Mouse (Mus musculus): ENCODE measurements at regions not wholly inside any gene's neighbourhood (a gene's known extent, or its start where the extent isn't known, plus 50 kb on each side); places are given as distances from the start of the nearest gene placed in this dataset.
A peak's percentile ranks its signal among the peaks of the same experiment; 100 is the strongest.

DNA sequence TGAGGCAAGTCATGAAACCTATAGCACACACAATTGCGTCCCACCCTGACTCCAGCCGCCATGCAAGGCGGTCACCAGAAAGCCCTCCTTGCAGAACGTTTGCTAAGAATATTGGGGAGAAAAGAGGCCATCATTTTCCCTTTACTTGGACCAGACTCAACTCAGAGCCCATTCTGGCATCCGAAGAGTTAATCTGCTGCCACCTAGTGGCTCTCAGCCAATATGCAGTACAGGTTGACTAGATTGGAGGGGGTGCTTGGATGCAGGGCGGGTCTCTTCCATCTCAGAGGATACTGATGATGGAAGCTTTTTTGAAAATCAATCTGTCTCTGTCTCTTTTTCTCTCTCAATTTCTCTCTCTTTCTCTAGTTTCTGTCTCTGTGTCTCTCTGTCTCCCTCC is 139.6 kb downstream of the Tm2d1 start:
- peak; percentile 58 for ATAC-seq (ENCODE audit: insufficient read depth, low read depth)
- H3K4me3 ChIP-seq (ENCODE audit: low read depth, low read length): no peak overlapping the region
- H3K4me1 ChIP-seq (ENCODE audit: control insufficient read depth, insufficient read depth): no peaks in the 10 kb centered on the region; the same call in 1 of the 2 replicates

DNA sequence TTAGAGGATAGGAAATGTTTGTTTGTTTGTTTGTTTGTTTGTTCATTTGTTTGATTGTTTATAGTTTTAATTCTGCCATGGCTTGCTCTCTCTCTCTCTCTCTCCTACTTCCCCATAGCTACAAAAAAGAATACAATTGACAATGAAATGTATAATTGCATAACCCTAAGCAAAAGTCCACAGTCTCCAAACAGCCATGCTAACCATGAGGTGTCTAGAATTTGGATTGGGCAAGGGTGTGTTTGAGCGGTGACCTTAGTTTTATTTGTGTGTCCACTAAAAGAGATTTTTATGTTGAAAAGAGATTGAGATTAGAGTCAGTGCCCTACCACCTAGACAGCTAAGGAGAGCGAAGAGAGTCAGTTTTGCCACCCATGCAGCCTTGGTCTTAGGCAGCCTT is 141.2 kb downstream of the Tm2d1 start:
- Histone ChIP-seq H3K4me3 (ENCODE audit: low read depth, low read length) (no peak overlapping the region), H3K27me3 (ENCODE audit: control insufficient read depth, insufficient read depth, low read length) (no peaks in the 10 kb centered on the region), H3K9me3 (replicated peaks; ENCODE audit: control insufficient read depth, low read length) (0 out of 2 replicates have a peak, but pooled peaks cover 3% of the 10 kb centered on the region), H3K4me2 (ENCODE audit: low read depth, low read length) (no peak overlapping the region), H3K27ac (ENCODE audit: low read depth) (no peak overlapping the region), H3K36me3 (replicated peaks; ENCODE audit: control insufficient read depth, insufficient read depth, low read length) (no peaks in the 10 kb centered on the region), H3K9ac (replicated peaks; ENCODE audit: low read depth, low read length) (no peak overlapping the region), H3K4me1 (ENCODE audit: control insufficient read depth, insufficient read depth) (peaks cover 3% of the 10 kb centered on the region; the same call in 1 of the 2 replicates)
- 99% methylated on average over 2 of the region's 2 CpGs for WGBS
- no peak for TF ChIP-seq EP300 (IDR thresholded peaks at IDR 0.05; ENCODE audit: low read depth)
- TF ChIP-seq CTCF (IDR thresholded peaks at IDR 0.05; ENCODE audit: low read depth): no peak
- ATAC-seq (ENCODE audit: insufficient read depth, low read depth): no peak
- DNase-seq (ENCODE audit: low spot score): no peak

More for the DNA sequence above, 139.6 kb downstream of the Tm2d1 start:
- no peak overlapping the region for H3K27ac ChIP-seq (ENCODE audit: low read depth)
- H3K9ac ChIP-seq (replicated peaks; ENCODE audit: low read depth, low read length): no peak overlapping the region
- peak overlapping the region; percentile 47 for H3K4me2 ChIP-seq (ENCODE audit: low read depth, low read length)
- H3K36me3 ChIP-seq (replicated peaks; ENCODE audit: control insufficient read depth, insufficient read depth, low read length): no peaks in the 10 kb centered on the region
- peak; percentile 50 for DNase-seq (ENCODE audit: low spot score)
- WGBS: 6% methylated on average over 6 of the region's 6 CpGs
- H3K27me3 ChIP-seq (ENCODE audit: control insufficient read depth, insufficient read depth, low read length): no peaks in the 10 kb centered on the region
- H3K9me3 ChIP-seq (replicated peaks; ENCODE audit: control insufficient read depth, low read length): 0 out of 2 replicates have a peak, but pooled peaks cover 3% of the 10 kb centered on the region
- peak; percentile 73 for TF ChIP-seq CTCF (IDR thresholded peaks at IDR 0.05; ENCODE audit: low read depth)
- no peak for TF ChIP-seq EP300 (IDR thresholded peaks at IDR 0.05; ENCODE audit: low read depth)

DNA sequence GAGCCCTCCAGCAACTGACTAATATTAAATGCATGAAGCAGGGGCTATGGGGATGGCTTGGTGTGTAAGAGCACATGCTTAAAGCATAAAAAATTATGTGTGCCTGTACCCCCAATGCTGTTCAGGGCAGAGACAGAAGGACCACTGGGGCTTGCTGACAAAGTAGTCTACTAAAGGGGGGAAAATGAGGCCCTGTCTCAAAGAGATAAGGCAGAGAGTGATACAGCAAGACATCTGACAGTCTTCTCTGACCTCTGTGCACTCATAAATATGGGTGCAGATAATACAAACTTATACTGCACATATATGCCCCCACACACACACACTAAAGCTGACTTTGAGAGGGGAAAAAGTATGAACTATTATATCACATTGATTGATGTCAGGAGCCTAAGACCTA is 142.8 kb downstream of the Tm2d1 start:
- Histone ChIP-seq H3K9me3 (replicated peaks; ENCODE audit: control insufficient read depth, low read length) (no peaks in the 10 kb centered on the region), H3K27ac (ENCODE audit: low read depth) (no peak overlapping the region), H3K27me3 (ENCODE audit: control insufficient read depth, insufficient read depth, low read length) (no peaks in the 10 kb centered on the region), H3K4me3 (ENCODE audit: low read depth, low read length) (no peak overlapping the region), H3K36me3 (replicated peaks; ENCODE audit: control insufficient read depth, insufficient read depth, low read length) (no peaks in the 10 kb centered on the region), H3K9ac (replicated peaks; ENCODE audit: low read depth, low read length) (no peak overlapping the region), H3K4me1 (ENCODE audit: control insufficient read depth, insufficient read depth) (peaks cover 3% of the 10 kb centered on the region; the same call in 1 of the 2 replicates), H3K4me2 (ENCODE audit: low read depth, low read length) (no peak overlapping the region)
- no peak for ATAC-seq (ENCODE audit: insufficient read depth, low read depth)
- TF ChIP-seq CTCF (IDR thresholded peaks at IDR 0.05; ENCODE audit: low read depth) (no peak), EP300 (IDR thresholded peaks at IDR 0.05; ENCODE audit: low read depth) (no peak)
- DNase-seq (ENCODE audit: low spot score): no peak

DNA sequence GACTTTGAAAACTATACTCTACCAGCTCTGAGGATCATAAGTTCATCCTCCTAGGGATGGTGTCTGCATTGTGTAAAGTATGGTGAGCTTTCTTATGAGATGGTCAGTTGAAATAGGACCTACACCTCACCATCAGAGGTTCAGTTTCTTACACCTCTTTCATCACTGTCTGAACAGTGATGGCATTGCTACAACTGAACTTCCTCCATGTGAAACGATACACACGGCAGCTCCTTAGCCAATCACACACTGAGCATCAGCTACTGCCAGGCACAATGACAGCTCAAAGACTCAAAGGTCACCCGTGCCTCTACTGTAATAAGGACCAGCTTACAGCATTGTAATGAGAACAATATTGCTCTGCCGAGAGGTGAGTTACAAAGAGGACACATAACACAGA is 145.0 kb downstream of the Tm2d1 start:
- DNase-seq (ENCODE audit: low spot score) (no peak), ATAC-seq (ENCODE audit: insufficient read depth, low read depth) (no peak)
- Histone ChIP-seq H3K4me1 (ENCODE audit: control insufficient read depth, insufficient read depth) (0 out of 2 replicates have a peak, but pooled peaks cover 3% of the 10 kb centered on the region), H3K4me2 (ENCODE audit: low read depth, low read length) (no peak overlapping the region), H3K9ac (replicated peaks; ENCODE audit: low read depth, low read length) (no peak overlapping the region), H3K4me3 (ENCODE audit: low read depth, low read length) (no peak overlapping the region), H3K36me3 (replicated peaks; ENCODE audit: control insufficient read depth, insufficient read depth, low read length) (no peaks in the 10 kb centered on the region), H3K27ac (ENCODE audit: low read depth) (no peak overlapping the region), H3K27me3 (ENCODE audit: control insufficient read depth, insufficient read depth, low read length) (no peaks in the 10 kb centered on the region), H3K9me3 (replicated peaks; ENCODE audit: control insufficient read depth, low read length) (no peaks in the 10 kb centered on the region)
- WGBS: 52% methylated on average over 4 of the region's 4 CpGs
- no peak for TF ChIP-seq CTCF (IDR thresholded peaks at IDR 0.05; ENCODE audit: low read depth)
- TF ChIP-seq EP300 (IDR thresholded peaks at IDR 0.05; ENCODE audit: low read depth): no peak

DNA sequence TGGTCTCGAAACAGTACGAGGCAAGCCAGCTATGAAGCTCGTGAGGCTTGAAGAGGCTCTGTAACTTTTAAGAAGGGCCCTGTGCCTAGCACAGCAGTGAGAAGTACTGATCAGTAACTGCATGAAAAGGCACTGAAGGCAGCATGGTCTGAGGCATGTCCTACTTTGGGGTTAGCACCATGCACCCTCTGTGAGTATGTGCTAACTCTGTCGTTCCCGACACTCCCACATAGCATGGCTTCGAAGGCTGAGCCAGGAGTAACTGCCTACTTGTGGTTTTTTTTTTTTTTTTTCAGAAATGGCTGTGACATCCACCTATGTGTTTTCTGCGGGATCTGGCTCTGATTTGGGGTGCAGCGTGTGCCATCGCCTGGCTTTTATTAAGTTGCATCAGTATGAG is 145.6 kb downstream of the Tm2d1 start:
- Histone ChIP-seq H3K4me2 (ENCODE audit: low read depth, low read length) (no peak overlapping the region), H3K36me3 (replicated peaks; ENCODE audit: control insufficient read depth, insufficient read depth, low read length) (no peaks in the 10 kb centered on the region), H3K9me3 (replicated peaks; ENCODE audit: control insufficient read depth, low read length) (no peaks in the 10 kb centered on the region), H3K4me1 (ENCODE audit: control insufficient read depth, insufficient read depth) (0 out of 2 replicates have a peak, but pooled peaks cover 3% of the 10 kb centered on the region), H3K4me3 (ENCODE audit: low read depth, low read length) (no peak overlapping the region), H3K27ac (ENCODE audit: low read depth) (no peak overlapping the region), H3K9ac (replicated peaks; ENCODE audit: low read depth, low read length) (no peak overlapping the region), H3K27me3 (ENCODE audit: control insufficient read depth, insufficient read depth, low read length) (no peaks in the 10 kb centered on the region)
- WGBS: 89% methylated on average over 9 of the region's 9 CpGs
- no peak for ATAC-seq (ENCODE audit: insufficient read depth, low read depth)
- no peak for TF ChIP-seq EP300 (IDR thresholded peaks at IDR 0.05; ENCODE audit: low read depth)
- no peak for DNase-seq (ENCODE audit: low spot score)
